Comparison of ENCODE assay signal across 9 mouse cellular contexts in the genomic region with DNA sequence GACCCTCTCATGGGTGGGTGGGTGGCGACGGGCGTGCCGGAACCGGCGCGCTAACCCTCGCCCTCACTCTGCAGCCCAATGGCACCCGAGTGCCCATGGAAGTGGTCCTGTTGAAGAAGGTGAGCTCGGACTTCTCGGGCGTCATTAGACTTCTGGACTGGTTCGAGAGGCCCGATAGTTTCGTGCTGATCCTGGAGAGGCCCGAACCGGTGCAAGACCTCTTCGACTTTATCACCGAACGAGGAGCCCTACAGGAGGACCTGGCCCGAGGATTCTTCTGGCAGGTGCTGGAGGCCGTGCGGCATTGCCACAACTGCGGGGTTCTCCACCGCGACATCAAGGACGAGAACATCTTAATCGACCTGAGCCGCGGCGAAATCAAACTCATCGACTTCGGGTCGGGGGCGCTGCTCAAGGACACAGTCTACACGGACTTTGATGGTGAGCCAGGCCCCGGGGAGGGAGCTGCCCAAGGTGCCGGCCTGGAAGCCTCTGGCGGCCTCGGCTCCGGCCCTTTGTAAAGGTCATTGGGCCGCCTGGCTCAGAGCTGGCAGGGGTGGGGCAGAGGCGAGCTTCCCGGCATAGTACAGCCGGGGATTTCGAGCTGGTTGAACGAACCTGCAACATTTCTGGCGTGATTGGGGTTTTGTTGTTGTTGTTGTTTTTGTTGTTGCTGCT. TPM values are rescaled to one million over a fixed set of nuclear protein-coding genes. Genes with fewer than 3 reads are reported as not detected.
A peak's percentile ranks its signal among the peaks of the same experiment; 100 is the strongest.
DNase-seq lines count a peak whose midpoint lies in the region; ATAC-seq lines count a peak whose summit lies in the region.
"Had no signal": no experiment of that assay in that cellular context is flagged by ENCODE, and none has a peak within 500 bp of the region (broad histone marks: within the 10 kb centered on the region; RNA-seq: fewer than 3 reads in every experiment).

No protein-coding gene starts in this region.

- peaks cover 17% of the 10 kb centered on the region for H3K4me1 ChIP-seq in hindbrain, embryonic 14.5 days (replicated peaks; ENCODE audit: control insufficient read depth, insufficient read depth, low read length)
- peaks cover 30% of the 10 kb centered on the region for H3K4me1 ChIP-seq in limb, embryonic 10.5 days
- peaks cover 34% of the 10 kb centered on the region for H3K4me1 ChIP-seq in midbrain, embryonic 13.5 days (replicated peaks)
- peaks cover 7% of the 10 kb centered on the region; the same call in 1 of the 2 replicates for H3K4me1 ChIP-seq in stomach, embryonic 15.5 days

- no peak for ATAC-seq in hindbrain, embryonic 14.5 days (ENCODE audit: low FRiP score)
- ATAC-seq in midbrain, embryonic 13.5 days = no peak
- no peak for ATAC-seq in stomach, embryonic 15.5 days (ENCODE audit: insufficient read depth, low FRiP score, low read depth)

- WGBS in hindbrain, embryonic 14.5 days = under 1% methylated on average over 48 of the region's 48 CpGs
- under 1% methylated on average over 48 of the region's 48 CpGs for WGBS in limb, embryonic 10.5 days
- WGBS in midbrain, embryonic 13.5 days = under 1% methylated on average over 48 of the region's 48 CpGs
- under 1% methylated on average over 48 of the region's 48 CpGs for WGBS in stomach, embryonic 15.5 days

- intact Hi-C loops in left cerebral cortex, postnatal 14 days (cut with DNase I) = loop anchor here (2.0 to 5.0 kb wide), 2 partner anchors 54 to 95 kb away; no protein-coding TSS in a partner anchor

- peak overlapping the region; percentile 96 for H3K4me2 ChIP-seq in hindbrain, embryonic 14.5 days (replicated peaks)
- H3K4me2 ChIP-seq in midbrain, embryonic 13.5 days (replicated peaks) = peak overlapping the region; percentile 95
- peak overlapping the region; percentile 93 for H3K4me2 ChIP-seq in stomach, embryonic 15.5 days

- peaks cover 12% of the 10 kb centered on the region for H3K36me3 ChIP-seq in hindbrain, embryonic 14.5 days (replicated peaks; ENCODE audit: control insufficient read depth, insufficient read depth)
- peaks cover 32% of the 10 kb centered on the region for H3K36me3 ChIP-seq in limb, embryonic 10.5 days
- H3K36me3 ChIP-seq in midbrain, embryonic 13.5 days = peaks cover 13% of the 10 kb centered on the region
- H3K36me3 ChIP-seq in stomach, embryonic 15.5 days = peaks cover 14% of the 10 kb centered on the region

- peak; percentile 28 to 29 for DNase-seq in left cerebral cortex, adult 18-20 months (ENCODE audit: low spot score in 2 of 2)
- DNase-seq in left cerebral cortex, postnatal 14 days (ENCODE audit: low spot score in 2 of 2) = no peak
- DNase-seq in cerebellum, adult 9-10 months = peak; percentile 63
- peak; percentile 78 for DNase-seq in gastrocnemius, adult 18-20 months (ENCODE audit: low spot score)
- peak; percentile 36 for DNase-seq in hindbrain, embryonic 14.5 days (ENCODE audit: low spot score)
- DNase-seq in limb, embryonic 10.5 days (ENCODE audit: low spot score) = peak; percentile 69

- peak overlapping the region; percentile 76 for H3K9ac ChIP-seq in hindbrain, embryonic 14.5 days
- peak overlapping the region; percentile 91 for H3K9ac ChIP-seq in midbrain, embryonic 13.5 days (replicated peaks)
- peak overlapping the region; percentile 94 for H3K9ac ChIP-seq in stomach, embryonic 15.5 days

- H3K4me3 ChIP-seq in hindbrain, embryonic 14.5 days (replicated peaks; ENCODE audit: low read length) = peak overlapping the region; percentile 82
- H3K4me3 ChIP-seq in limb, embryonic 10.5 days = peak overlapping the region; percentile 89
- H3K4me3 ChIP-seq in midbrain, embryonic 13.5 days (replicated peaks) = peak overlapping the region; percentile 90
- H3K4me3 ChIP-seq in stomach, embryonic 15.5 days (replicated peaks) = peak overlapping the region; percentile 92

- H3K27ac ChIP-seq in hindbrain, embryonic 14.5 days = peak overlapping the region; percentile 88
- H3K27ac ChIP-seq in limb, embryonic 10.5 days = peak overlapping the region; percentile 98
- H3K27ac ChIP-seq in midbrain, embryonic 13.5 days = peak overlapping the region; percentile 94
- H3K27ac ChIP-seq in stomach, embryonic 15.5 days = peak overlapping the region; percentile 91

- no peaks in the 10 kb centered on the region for H3K27me3 ChIP-seq in hindbrain, embryonic 14.5 days (ENCODE audit: control insufficient read depth, insufficient read depth, low read length)
- H3K27me3 ChIP-seq in limb, embryonic 10.5 days (ENCODE audit: low read depth, poor library complexity, severe bottlenecking) = no peaks in the 10 kb centered on the region
- no peaks in the 10 kb centered on the region for H3K27me3 ChIP-seq in midbrain, embryonic 13.5 days
- no peaks in the 10 kb centered on the region for H3K27me3 ChIP-seq in stomach, embryonic 15.5 days (replicated peaks)

- no peaks in the 10 kb centered on the region for H3K9me3 ChIP-seq in hindbrain, embryonic 14.5 days (ENCODE audit: control insufficient read depth, low read length)
- no peaks in the 10 kb centered on the region for H3K9me3 ChIP-seq in limb, embryonic 10.5 days (replicated peaks)
- H3K9me3 ChIP-seq in midbrain, embryonic 13.5 days = no peaks in the 10 kb centered on the region
- H3K9me3 ChIP-seq in stomach, embryonic 15.5 days = no peaks in the 10 kb centered on the region

RNA-seq across cellular contexts. Expression of a gene that starts 1.2 kb away (rescaled TPM):
- total RNA-seq in left cerebral cortex, adult 18-20 months (2021) = 10 to 100 TPM in 1 of 2 experiments, 1 to 10 TPM in 1; 6.9 to 16.9 TPM
- 1 to 10 TPM; 3.4 to 4.2 TPM for total RNA-seq in left cerebral cortex, postnatal 14 days (2021)
- total RNA-seq in gastrocnemius, adult 18-20 months (2021) = 10 to 100 TPM; 18.8 to 25.4 TPM
- 6.4 and 7.8 TPM in 2 replicates for polyA plus RNA-seq in hindbrain, embryonic 14.5 days (2014; fragmentation: Nextera tagmentation; extraction: Ambion mirVana)
- 27.4 and 31.0 TPM in 2 replicates for polyA plus RNA-seq in limb, embryonic 10.5 days (2016; fragmentation: Nextera tagmentation; extraction: Ambion mirVana)
- polyA plus RNA-seq in midbrain, embryonic 13.5 days (2015; fragmentation: Nextera tagmentation; extraction: Ambion mirVana) = 13.4 and 15.4 TPM in 2 replicates
- polyA plus RNA-seq in stomach, embryonic 15.5 days (2015; fragmentation: Nextera tagmentation; extraction: Ambion mirVana) = 11.5 and 20.9 TPM in 2 replicates

RNA-seq across cellular contexts. Expression of a gene that starts 57.7 kb away (rescaled TPM):
- total RNA-seq in left cerebral cortex, adult 18-20 months (2021) = not detected
- not detected for total RNA-seq in left cerebral cortex, postnatal 14 days (2021)
- total RNA-seq in gastrocnemius, adult 18-20 months (2021) = not detected
- polyA plus RNA-seq in hindbrain, embryonic 14.5 days (2014; fragmentation: Nextera tagmentation; extraction: Ambion mirVana) = not detected in 2 replicates
- not detected in 2 replicates for polyA plus RNA-seq in limb, embryonic 10.5 days (2016; fragmentation: Nextera tagmentation; extraction: Ambion mirVana)
- not detected in 2 replicates for polyA plus RNA-seq in midbrain, embryonic 13.5 days (2015; fragmentation: Nextera tagmentation; extraction: Ambion mirVana)
- polyA plus RNA-seq in stomach, embryonic 15.5 days (2015; fragmentation: Nextera tagmentation; extraction: Ambion mirVana) = not detected in 2 replicates
- total RNA-seq: neutrophil, adult 5-6 weeks had no signal

RNA-seq across cellular contexts. Expression of a gene that starts 57.9 kb away (rescaled TPM):
- 10 to 100 TPM; 36.4 to 38.5 TPM for total RNA-seq in left cerebral cortex, adult 18-20 months (2021)
- total RNA-seq in left cerebral cortex, postnatal 14 days (2021) = 10 to 100 TPM; 44.1 to 47.0 TPM
- total RNA-seq in gastrocnemius, adult 18-20 months (2021) = 10 to 100 TPM in 1 of 2 experiments, 1 to 10 TPM in 1; 9.2 to 10.7 TPM
- 27.8 and 30.5 TPM in 2 replicates for polyA plus RNA-seq in hindbrain, embryonic 14.5 days (2014; fragmentation: Nextera tagmentation; extraction: Ambion mirVana)
- 20.9 and 22.4 TPM in 2 replicates for polyA plus RNA-seq in limb, embryonic 10.5 days (2016; fragmentation: Nextera tagmentation; extraction: Ambion mirVana)
- polyA plus RNA-seq in midbrain, embryonic 13.5 days (2015; fragmentation: Nextera tagmentation; extraction: Ambion mirVana) = 22.1 and 26.1 TPM in 2 replicates
- 12.2 and 14.8 TPM in 2 replicates for polyA plus RNA-seq in stomach, embryonic 15.5 days (2015; fragmentation: Nextera tagmentation; extraction: Ambion mirVana)

Comparison
In these comparisons a context has a peak if more than half of its experiments do, and no peak if none do; other contexts are left out.
1. DNase-seq: peak in left cerebral cortex, adult 18-20 months (2 of 2), cerebellum, adult 9-10 months (single experiment), gastrocnemius, adult 18-20 months (single experiment), hindbrain, embryonic 14.5 days (single experiment) and limb, embryonic 10.5 days (single experiment); none in left cerebral cortex, postnatal 14 days (0 of 2).
2. Peak in every context shown above with its lines, with median percentiles within 50 percentile points of each other: H3K27ac ChIP-seq, H3K4me2 ChIP-seq, H3K4me3 ChIP-seq and H3K9ac ChIP-seq.